Mouse (Mus musculus): ENCODE results near the gene Wdr76. TPM values are rescaled to one million over a fixed set of nuclear protein-coding genes. Genes with fewer than 3 reads are reported as not detected.

Wdr76 gene
- polyA plus RNA-seq (2014; fragmentation: Illumina TruSeq; extraction: RNeasy Lipid Tissue Mini Kit (QIAGEN cat#74804); ENCODE audit: low read depth, low replicate concordance), result 7.2 TPM

DNA sequence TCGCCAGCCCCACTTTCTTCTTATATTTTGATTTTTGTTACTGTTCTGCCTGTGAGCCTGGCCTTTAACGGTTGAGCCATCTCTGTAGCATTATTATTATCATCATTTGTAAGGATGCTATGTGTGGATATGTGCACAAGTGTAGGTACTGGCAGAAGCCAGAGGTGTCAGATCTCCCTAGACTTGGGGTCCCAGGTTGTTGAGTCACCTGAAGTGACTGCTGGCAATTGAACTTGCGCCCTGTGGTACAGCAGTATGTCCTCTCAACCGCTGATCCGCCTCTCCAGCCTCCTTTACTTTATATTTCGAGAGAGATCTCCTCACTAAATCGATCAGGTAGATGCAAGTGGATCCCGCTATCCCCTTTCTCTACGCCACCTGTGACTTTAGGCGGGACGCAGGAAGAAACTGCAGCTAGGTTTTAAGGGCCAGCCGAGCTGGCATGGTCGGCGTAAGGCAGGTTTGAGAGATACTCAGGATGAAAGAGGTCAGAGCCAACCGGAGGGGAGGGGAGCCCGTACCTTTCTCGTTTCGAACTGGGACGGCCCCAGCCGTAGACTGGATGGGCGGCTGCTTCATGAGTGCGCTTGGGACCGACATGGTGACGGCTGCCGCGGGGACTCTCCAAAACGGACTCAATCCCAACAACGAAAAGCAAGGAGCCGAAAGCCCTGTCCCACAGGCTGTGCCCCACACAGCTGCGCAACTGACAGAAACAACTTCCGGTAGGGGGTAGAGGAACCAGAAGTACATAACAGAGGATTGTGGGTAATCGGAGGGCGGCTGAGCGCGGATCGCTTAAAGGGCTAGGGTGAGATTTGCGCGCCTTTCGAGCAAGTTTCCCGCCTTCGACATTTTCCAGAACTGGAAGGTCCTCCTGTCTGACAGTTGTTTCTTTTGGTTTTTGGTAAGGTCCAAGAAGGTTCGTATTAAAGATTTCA, at the start of gene Wdr76, which contains the start of gene Mfap1a:
Gene Wdr76 (plus strand): TSS at position 782 of the 941 bp plus-strand sequence.
Gene Mfap1a (minus strand): TSS at position 724 of the 941 bp plus-strand sequence.

DNA sequence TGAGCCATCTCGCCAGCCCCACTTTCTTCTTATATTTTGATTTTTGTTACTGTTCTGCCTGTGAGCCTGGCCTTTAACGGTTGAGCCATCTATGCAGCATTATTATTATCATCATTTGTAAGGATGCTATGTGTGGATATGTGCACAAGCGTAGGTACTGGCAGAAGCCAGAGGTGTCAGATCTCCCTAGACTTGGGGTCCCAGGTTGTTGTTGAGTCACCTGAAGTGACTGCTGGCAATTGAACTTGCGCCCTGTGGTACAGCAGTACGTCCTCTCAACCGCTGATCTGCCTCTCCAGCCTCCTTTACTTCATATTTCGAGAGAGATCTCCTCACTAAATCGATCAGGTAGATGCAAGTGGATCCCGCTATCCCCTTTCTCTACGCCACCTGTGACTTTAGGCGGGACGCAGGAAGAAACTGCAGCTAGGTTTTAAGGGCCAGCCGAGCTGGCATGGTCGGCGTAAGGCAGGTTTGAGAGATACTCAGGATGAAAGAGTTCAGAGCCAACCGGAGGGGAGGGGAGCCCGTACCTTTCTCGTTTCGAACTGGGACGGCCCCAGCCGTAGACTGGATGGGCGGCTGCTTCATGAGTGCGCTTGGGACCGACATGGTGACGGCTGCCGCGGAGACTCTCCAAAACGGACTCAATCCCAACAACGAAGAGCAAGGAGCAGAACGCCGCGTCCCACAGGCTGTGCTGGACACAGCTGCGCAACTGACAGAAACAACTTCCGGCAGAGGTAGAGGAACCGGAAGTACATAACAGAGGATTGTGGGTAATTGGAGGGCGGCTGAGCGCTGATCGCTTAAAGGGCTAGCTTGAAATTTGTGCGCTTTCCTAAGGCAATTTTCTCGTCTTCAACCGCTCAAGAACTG, 33.0 kb upstream of the Wdr76 start, which contains the start of gene Mfap1b:
Gene Mfap1b (minus strand): TSS at position 767 of the 879 bp plus-strand sequence.

Other genes with a start within 250 kb of the Wdr76 start
- 7.5 TPM for gene Trp53bp1, start 235.3 kb upstream of the Wdr76 start, polyA plus RNA-seq (2014; fragmentation: Illumina TruSeq; extraction: RNeasy Lipid Tissue Mini Kit (QIAGEN cat#74804); ENCODE audit: low read depth, low replicate concordance)
- 0.08 TPM for gene Map1a, start 217.1 kb upstream of the Wdr76 start, polyA plus RNA-seq (2014; fragmentation: Illumina TruSeq; extraction: RNeasy Lipid Tissue Mini Kit (QIAGEN cat#74804); ENCODE audit: low read depth, low replicate concordance)
- 14.8 TPM for gene Ppip5k1, start 151.3 kb upstream of the Wdr76 start, polyA plus RNA-seq (2014; fragmentation: Illumina TruSeq; extraction: RNeasy Lipid Tissue Mini Kit (QIAGEN cat#74804); ENCODE audit: low read depth, low replicate concordance)
- 14.6 TPM for gene Ckmt1, start 149.0 kb upstream of the Wdr76 start, polyA plus RNA-seq (2014; fragmentation: Illumina TruSeq; extraction: RNeasy Lipid Tissue Mini Kit (QIAGEN cat#74804); ENCODE audit: low read depth, low replicate concordance)
- not detected for gene Strc, start 119.6 kb upstream of the Wdr76 start, polyA plus RNA-seq (2014; fragmentation: Illumina TruSeq; extraction: RNeasy Lipid Tissue Mini Kit (QIAGEN cat#74804); ENCODE audit: low read depth, low replicate concordance)
- gene Pdia3, start 92.9 kb upstream of the Wdr76 start, polyA plus RNA-seq (2014; fragmentation: Illumina TruSeq; extraction: RNeasy Lipid Tissue Mini Kit (QIAGEN cat#74804); ENCODE audit: low read depth, low replicate concordance), result 1,198 TPM
- 1.3 TPM for gene Catsper2, start 92.9 kb upstream of the Wdr76 start, polyA plus RNA-seq (2014; fragmentation: Illumina TruSeq; extraction: RNeasy Lipid Tissue Mini Kit (QIAGEN cat#74804); ENCODE audit: low read depth, low replicate concordance)
- gene Ell3, start 62.4 kb upstream of the Wdr76 start, polyA plus RNA-seq (2014; fragmentation: Illumina TruSeq; extraction: RNeasy Lipid Tissue Mini Kit (QIAGEN cat#74804); ENCODE audit: low read depth, low replicate concordance), result 9.0 TPM
- gene Serf2, start 57.5 kb upstream of the Wdr76 start, polyA plus RNA-seq (2014; fragmentation: Illumina TruSeq; extraction: RNeasy Lipid Tissue Mini Kit (QIAGEN cat#74804); ENCODE audit: low read depth, low replicate concordance), result 91.2 TPM
- 37.1 TPM for gene Hypk, start 53.4 kb upstream of the Wdr76 start, polyA plus RNA-seq (2014; fragmentation: Illumina TruSeq; extraction: RNeasy Lipid Tissue Mini Kit (QIAGEN cat#74804); ENCODE audit: low read depth, low replicate concordance)
- gene Serinc4, start 49.9 kb upstream of the Wdr76 start, polyA plus RNA-seq (2014; fragmentation: Illumina TruSeq; extraction: RNeasy Lipid Tissue Mini Kit (QIAGEN cat#74804); ENCODE audit: low read depth, low replicate concordance), result not detected
- 57.1 TPM for gene Mfap1b, start 32.7 kb upstream of the Wdr76 start, polyA plus RNA-seq (2014; fragmentation: Illumina TruSeq; extraction: RNeasy Lipid Tissue Mini Kit (QIAGEN cat#74804); ENCODE audit: low read depth, low replicate concordance)
- gene Mfap1a, start 58 bp upstream of the Wdr76 start, polyA plus RNA-seq (2014; fragmentation: Illumina TruSeq; extraction: RNeasy Lipid Tissue Mini Kit (QIAGEN cat#74804); ENCODE audit: low read depth, low replicate concordance), result 58.8 TPM